Mouse (Mus musculus): Measurements from ENCODE around the gene Hs3st3a1. TPM values are rescaled to one million over a fixed set of nuclear protein-coding genes. Genes with fewer than 3 reads are reported as not detected.

The Hs3st3a1 gene
- 1.9 and 2.5 TPM in 2 replicates for polyA plus RNA-seq (2014; fragmentation: Nextera tagmentation; extraction: Ambion mirVana)

GRCm38 (mm10) chr11:64434611-64435545, at the start of gene Hs3st3a1:
TSS of gene Hs3st3a1 (plus strand) at chr11:64435332.
- peaks cover 7% of the 10 kb centered on the region for H3K4me1 ChIP-seq (replicated peaks; ENCODE audit: control insufficient read depth, insufficient read depth, low read length)
- WGBS: under 1% methylated on average over 36 of the region's 36 CpGs
- H3K27ac ChIP-seq (ENCODE audit: low read depth): peak within 1 kb of the TSS; percentile 36
- peak within 1 kb of the TSS; percentile 58 for H3K9ac ChIP-seq (ENCODE audit: low read length)
- ATAC-seq (replicated peaks; ENCODE audit: low FRiP score, low TSS enrichment, low read depth): peak; percentile 92
- peak within 1 kb of the TSS; percentile 45 for H3K4me3 ChIP-seq (ENCODE audit: low read depth, low read length)
- H3K36me3 ChIP-seq (ENCODE audit: control insufficient read depth, insufficient read depth, low read length): no peaks in the 10 kb centered on the region
- peaks cover 32% of the 10 kb centered on the region for H3K27me3 ChIP-seq (replicated peaks; ENCODE audit: control insufficient read depth, insufficient read depth, low read length)
- no peak for DNase-seq (ENCODE audit: low spot score)
- H3K4me2 ChIP-seq (ENCODE audit: low read length): peak within 1 kb of the TSS; percentile 94
- no peaks in the 10 kb centered on the region for H3K9me3 ChIP-seq (ENCODE audit: control insufficient read depth, low read length)

- WGBS: 87% methylated on average over 4 of the region's 4 CpGs
- no peaks in the 10 kb centered on the region for H3K4me1 ChIP-seq (replicated peaks; ENCODE audit: control insufficient read depth, insufficient read depth, low read length)
- no peak for ATAC-seq (replicated peaks; ENCODE audit: low FRiP score, low TSS enrichment, low read depth)
Measured at GRCm38 (mm10) chr11:64386333-64386732, 48.8 kb upstream of the Hs3st3a1 start.

DNA sequence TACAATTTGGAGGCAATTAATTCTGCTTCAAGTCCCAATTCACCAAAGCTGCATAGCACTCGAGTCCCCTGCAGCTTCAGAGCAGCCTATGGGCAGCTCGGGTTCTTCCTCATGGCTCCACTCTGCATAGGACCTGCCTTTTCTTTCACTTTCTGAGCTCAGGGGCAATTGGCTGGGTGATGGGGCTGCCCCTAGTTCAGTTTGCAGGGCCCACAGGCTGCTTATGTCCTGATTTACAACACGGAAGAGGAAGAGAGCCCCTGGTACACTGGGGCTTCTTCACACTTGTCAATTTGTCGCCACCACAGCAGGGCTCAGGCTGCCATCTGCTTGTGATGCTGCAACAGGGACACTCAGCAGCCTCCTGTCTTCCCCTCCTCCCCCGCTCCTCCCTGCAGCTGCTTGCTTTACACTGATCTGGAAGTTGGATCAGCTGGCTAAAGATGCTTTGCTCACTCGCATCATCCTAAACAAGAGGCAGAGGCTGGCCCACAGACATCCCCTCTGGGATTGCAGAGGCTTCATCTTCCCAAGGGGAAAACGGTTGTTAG, 38.7 kb upstream of the Hs3st3a1 start:
- WGBS: 10% methylated on average over 7 of the region's 7 CpGs
- H3K36me3 ChIP-seq (ENCODE audit: control insufficient read depth, insufficient read depth, low read length): no peaks in the 10 kb centered on the region
- no peaks in the 10 kb centered on the region for H3K9me3 ChIP-seq (ENCODE audit: control insufficient read depth, low read length)
- no peak for ATAC-seq (replicated peaks; ENCODE audit: low FRiP score, low TSS enrichment, low read depth)
- 0 out of 2 replicates have a peak, but pooled peaks cover 7% of the 10 kb centered on the region for H3K4me1 ChIP-seq (replicated peaks; ENCODE audit: control insufficient read depth, insufficient read depth, low read length)
- H3K4me3 ChIP-seq (ENCODE audit: low read depth, low read length): 0 out of 2 replicates have a peak overlapping the region, but pooled peaks have one; percentile 10
- H3K27me3 ChIP-seq (replicated peaks; ENCODE audit: control insufficient read depth, insufficient read depth, low read length): 0 out of 2 replicates have a peak, but pooled peaks cover 2% of the 10 kb centered on the region
- DNase-seq (ENCODE audit: low spot score): no peak
- no peak overlapping the region for H3K9ac ChIP-seq (ENCODE audit: low read length)
- H3K27ac ChIP-seq (ENCODE audit: low read depth): no peak overlapping the region
- peak overlapping the region; percentile 15; the same call in 1 of the 2 replicates for H3K4me2 ChIP-seq (ENCODE audit: low read length)

More at GRCm38 (mm10) chr11:64386333-64386732, 48.8 kb upstream of the Hs3st3a1 start:
- H3K9me3 ChIP-seq (ENCODE audit: control insufficient read depth, low read length): no peaks in the 10 kb centered on the region
- no peak overlapping the region for H3K9ac ChIP-seq (ENCODE audit: low read length)
- no peaks in the 10 kb centered on the region for H3K36me3 ChIP-seq (ENCODE audit: control insufficient read depth, insufficient read depth, low read length)
- no peak for DNase-seq (ENCODE audit: low spot score)
- no peaks in the 10 kb centered on the region for H3K27me3 ChIP-seq (replicated peaks; ENCODE audit: control insufficient read depth, insufficient read depth, low read length)
- H3K27ac ChIP-seq (ENCODE audit: low read depth): no peak overlapping the region
- no peak overlapping the region for H3K4me2 ChIP-seq (ENCODE audit: low read length)
- no peak overlapping the region for H3K4me3 ChIP-seq (ENCODE audit: low read depth, low read length)

GRCm38 (mm10) chr11:64396949-64397348, 38.2 kb upstream of the Hs3st3a1 start:
- ATAC-seq (replicated peaks; ENCODE audit: low FRiP score, low TSS enrichment, low read depth) (no peak), DNase-seq (ENCODE audit: low spot score) (no peak)
- Histone ChIP-seq H3K9ac (ENCODE audit: low read length) (no peak overlapping the region), H3K27me3 (replicated peaks; ENCODE audit: control insufficient read depth, insufficient read depth, low read length) (0 out of 2 replicates have a peak, but pooled peaks cover 2% of the 10 kb centered on the region), H3K36me3 (ENCODE audit: control insufficient read depth, insufficient read depth, low read length) (no peaks in the 10 kb centered on the region), H3K4me2 (ENCODE audit: low read length) (no peak overlapping the region), H3K4me1 (replicated peaks; ENCODE audit: control insufficient read depth, insufficient read depth, low read length) (0 out of 2 replicates have a peak, but pooled peaks cover 7% of the 10 kb centered on the region), H3K4me3 (ENCODE audit: low read depth, low read length) (no peak overlapping the region), H3K9me3 (ENCODE audit: control insufficient read depth, low read length) (no peaks in the 10 kb centered on the region), H3K27ac (ENCODE audit: low read depth) (no peak overlapping the region)
- WGBS: 66% methylated on average over 6 of the region's 6 CpGs

GRCm38 (mm10) chr11:64397612-64398011, 37.5 kb upstream of the Hs3st3a1 start:
- H3K36me3 ChIP-seq (ENCODE audit: control insufficient read depth, insufficient read depth, low read length): no peaks in the 10 kb centered on the region
- DNase-seq (ENCODE audit: low spot score): no peak
- H3K4me3 ChIP-seq (ENCODE audit: low read depth, low read length): no peak overlapping the region
- H3K9ac ChIP-seq (ENCODE audit: low read length): no peak overlapping the region
- no peaks in the 10 kb centered on the region for H3K9me3 ChIP-seq (ENCODE audit: control insufficient read depth, low read length)
- H3K4me1 ChIP-seq (replicated peaks; ENCODE audit: control insufficient read depth, insufficient read depth, low read length): 0 out of 2 replicates have a peak, but pooled peaks cover 7% of the 10 kb centered on the region
- H3K27ac ChIP-seq (ENCODE audit: low read depth): no peak overlapping the region
- H3K27me3 ChIP-seq (replicated peaks; ENCODE audit: control insufficient read depth, insufficient read depth, low read length): 0 out of 2 replicates have a peak, but pooled peaks cover 2% of the 10 kb centered on the region
- no peak overlapping the region for H3K4me2 ChIP-seq (ENCODE audit: low read length)
- no peak for ATAC-seq (replicated peaks; ENCODE audit: low FRiP score, low TSS enrichment, low read depth)
- 80% methylated on average over 3 of the region's 3 CpGs for WGBS

- 71% methylated on average over 6 of the region's 6 CpGs for WGBS
- H3K27me3 ChIP-seq (replicated peaks; ENCODE audit: control insufficient read depth, insufficient read depth, low read length): 0 out of 2 replicates have a peak, but pooled peaks cover 1% of the 10 kb centered on the region
- DNase-seq (ENCODE audit: low spot score): no peak
- no peak overlapping the region for H3K27ac ChIP-seq (ENCODE audit: low read depth)
- no peaks in the 10 kb centered on the region for H3K9me3 ChIP-seq (ENCODE audit: control insufficient read depth, low read length)
- H3K4me2 ChIP-seq (ENCODE audit: low read length): no peak overlapping the region
- H3K36me3 ChIP-seq (ENCODE audit: control insufficient read depth, insufficient read depth, low read length): no peaks in the 10 kb centered on the region
- H3K4me3 ChIP-seq (ENCODE audit: low read depth, low read length): no peak overlapping the region
- no peak for ATAC-seq (replicated peaks; ENCODE audit: low FRiP score, low TSS enrichment, low read depth)
- no peak overlapping the region for H3K9ac ChIP-seq (ENCODE audit: low read length)
- H3K4me1 ChIP-seq (replicated peaks; ENCODE audit: control insufficient read depth, insufficient read depth, low read length): 0 out of 2 replicates have a peak, but pooled peaks cover 7% of the 10 kb centered on the region
Measured at GRCm38 (mm10) chr11:64400534-64401093, 34.5 kb upstream of the Hs3st3a1 start.

DNA sequence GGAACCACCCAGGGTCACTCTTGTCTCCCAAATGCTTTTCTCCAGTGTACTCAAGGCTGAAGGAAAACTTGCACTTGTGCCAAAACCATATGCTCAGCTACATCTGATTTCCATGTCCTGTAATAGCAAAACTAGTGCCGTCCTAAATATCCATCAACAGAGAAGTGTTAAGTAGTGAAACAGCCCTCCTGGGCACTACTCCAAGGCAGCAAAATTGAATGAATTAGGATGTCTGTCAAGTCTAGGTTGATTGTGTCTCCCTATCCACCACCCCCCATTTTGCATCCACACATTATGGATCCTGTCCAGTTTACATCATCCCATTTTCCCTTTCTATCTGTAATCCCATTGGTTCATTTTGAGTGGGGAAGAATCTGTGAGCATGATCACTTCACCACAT, 16.2 kb upstream of the Hs3st3a1 start:
- ATAC-seq (replicated peaks; ENCODE audit: low FRiP score, low TSS enrichment, low read depth): no peak
- no peak overlapping the region for H3K9ac ChIP-seq (ENCODE audit: low read length)
- 0 out of 2 replicates have a peak, but pooled peaks cover 5% of the 10 kb centered on the region for H3K9me3 ChIP-seq (ENCODE audit: control insufficient read depth, low read length)
- H3K27me3 ChIP-seq (replicated peaks; ENCODE audit: control insufficient read depth, insufficient read depth, low read length): no peaks in the 10 kb centered on the region
- 90% methylated on average over 1 of the region's 1 CpGs for WGBS
- no peaks in the 10 kb centered on the region for H3K4me1 ChIP-seq (replicated peaks; ENCODE audit: control insufficient read depth, insufficient read depth, low read length)
- no peak overlapping the region for H3K4me2 ChIP-seq (ENCODE audit: low read length)
- DNase-seq (ENCODE audit: low spot score): no peak
- H3K27ac ChIP-seq (ENCODE audit: low read depth): no peak overlapping the region
- no peaks in the 10 kb centered on the region for H3K36me3 ChIP-seq (ENCODE audit: control insufficient read depth, insufficient read depth, low read length)
- no peak overlapping the region for H3K4me3 ChIP-seq (ENCODE audit: low read depth, low read length)

All from intestine, embryonic 14.5 days (tissue).